Mouse (Mus musculus) urinary bladder, adult 18-20 months (tissue): ENCODE results near the gene Gm7735.
"Not testable (repeated sequence)": the region's sequence is repeated elsewhere in the genome, so short reads cannot be mapped to it uniquely, and the experiment has no call there.

ENCODE experiments used
- DNase-seq, 2 experiments: peaks; one replicate each; pipeline ENCODE4 v3.0.0; 2022; ENCODE audit warnings: low spot score in 2 of 2, mixed read lengths in 2 of 2

The Gm7735 gene

GRCm38 (mm10) chr16:89169190-89169589, at the start of gene Gm7735:
Gm7735 (plus strand) TSS chr16:89169490.
- DNase-seq: not testable (repeated sequence)

- DNase-seq: no peak
These were observed 28.7 kb upstream of the Gm7735 start, which contains the start of gene Gm6358 for GRCm38 (mm10) chr16:89140551-89140950. Gm6358 (plus strand) TSS chr16:89140851.

- DNase-seq: no peak
These were observed 18.5 kb upstream of the Gm7735 start, which contains the start of gene Gm10061 for GRCm38 (mm10) chr16:89150786-89151185. Gm10061 (plus strand) TSS chr16:89151086.

GRCm38 (mm10) chr16:89157652-89158051, 11.6 kb upstream of the Gm7735 start, which contains the start of gene Gm9789:
Gm9789 (plus strand) TSS chr16:89157952.
- DNase-seq: no peak

- DNase-seq: no peak
These were observed 5.1 kb downstream of the Gm7735 start, which contains the start of gene 1110057P08Rik for GRCm38 (mm10) chr16:89174435-89174834. 1110057P08Rik (plus strand) TSS chr16:89174735.

- DNase-seq: no peak
These were observed 19.3 kb downstream of the Gm7735 start for GRCm38 (mm10) chr16:89188621-89189020.

- DNase-seq: no peak
These were observed 36.3 kb downstream of the Gm7735 start, which contains the start of gene Krtap20-2 for GRCm38 (mm10) chr16:89205561-89205960. Krtap20-2 (plus strand) TSS chr16:89205861.
